Mouse (Mus musculus) bone marrow, adult 2 months (tissue): ENCODE measurements at regions not wholly inside any gene's neighbourhood (a gene's known extent, or its start where the extent isn't known, plus 50 kb on each side); places are given as distances from the start of the nearest gene placed in this dataset.

Experiments used
- H3K27ac ChIP-seq: fragments of 200-500 bp; 2 replicates; pipeline ENCODE4 v1.5.1; 2012; ENCODE audit warnings: low read depth, mild to moderate bottlenecking, control low read depth, inconsistent platforms, low read length; ENCODE audit not compliant: control insufficient read depth, poor library complexity, insufficient read depth
- H3K4me1 ChIP-seq: fragments of 200-500 bp; 2 replicates; pipeline ENCODE4 v1.6.1; 2011; ENCODE audit warnings: low read length; ENCODE audit not compliant: control insufficient read depth, insufficient read depth
- H3K4me3 ChIP-seq: fragments of 200-500 bp; replicated peaks from 2 replicates; pipeline ENCODE3; 2011; ENCODE audit warnings: mild to moderate bottlenecking, low read depth, low read length, control low read depth; ENCODE audit not compliant: control insufficient read depth
- CTCF ChIP-seq: fragments of 200-500 bp; IDR thresholded peaks from 2 replicates; pipeline ENCODE4 v1.5.1; 2011; ENCODE audit warnings: low read length, control low read depth; ENCODE audit not compliant: control insufficient read depth, insufficient read depth
- POLR2A ChIP-seq: fragments of 200-500 bp; IDR thresholded peaks from 2 replicates; pipeline ENCODE4 v1.6.1; 2011; ENCODE audit warnings: low read depth, mild to moderate bottlenecking, control low read depth, low read length, borderline replicate concordance; ENCODE audit not compliant: control insufficient read depth
- WGBS: fragments of 180-500 bp; shearing (Covaris S2); methylation state at CpG from one replicate; pipeline ENCODE4 v1.1.7; 2018; 5-methylcytosine and 5-hydroxymethylcytosine counted together

DNA sequence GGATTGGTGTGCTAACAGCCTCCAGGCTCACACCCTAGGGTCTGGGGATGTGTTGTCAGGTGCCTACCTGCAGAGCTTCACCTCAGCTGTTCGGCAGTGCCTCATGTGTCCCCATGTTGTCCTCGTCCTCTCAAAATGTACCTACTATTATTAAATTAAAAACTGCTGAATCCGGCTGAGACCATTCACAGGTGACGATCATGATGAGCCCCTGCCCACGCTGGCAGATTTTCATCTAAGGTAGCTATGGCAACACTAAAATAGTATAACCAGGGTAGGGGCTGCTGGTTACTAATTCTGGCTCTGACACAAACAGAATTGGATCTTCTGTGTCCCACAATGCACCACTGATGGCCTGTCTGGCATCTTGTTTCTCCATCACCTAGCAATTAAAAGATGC lies 196.8 kb downstream of the Pdcd6ip start:
- TF ChIP-seq CTCF (no peak), POLR2A (no peak)
- H3K4me1 ChIP-seq: no peaks in the 10 kb centered on the region
- no peak overlapping the region for H3K27ac ChIP-seq
- WGBS: 69% methylated on average over 5 of the region's 5 CpGs
- H3K4me3 ChIP-seq: no peak overlapping the region

DNA sequence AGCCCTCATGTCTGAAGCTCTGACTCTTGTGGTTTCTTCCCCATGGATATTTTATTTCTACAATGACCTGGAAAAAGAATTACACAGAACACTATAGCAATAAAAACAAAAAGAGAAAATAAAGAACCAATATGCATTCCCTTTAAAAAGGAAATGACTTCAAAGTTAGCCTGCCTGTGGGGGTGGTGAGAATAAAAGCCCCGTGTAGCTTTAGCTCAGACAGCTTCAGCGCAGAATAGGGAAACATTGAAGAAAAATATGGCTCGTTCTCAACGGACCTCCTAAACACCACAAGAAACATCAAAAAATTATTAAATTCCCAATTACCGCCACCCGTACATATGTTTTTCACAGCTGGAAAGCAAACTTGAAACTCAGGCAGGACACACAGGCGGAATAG lies 198.7 kb downstream of the Pdcd6ip start:
- Histone ChIP-seq H3K4me3 (no peak overlapping the region), H3K27ac (no peak overlapping the region), H3K4me1 (no peaks in the 10 kb centered on the region)
- 80% methylated on average over 7 of the region's 7 CpGs for WGBS
- TF ChIP-seq CTCF: no peak
- TF ChIP-seq POLR2A: no peak

DNA sequence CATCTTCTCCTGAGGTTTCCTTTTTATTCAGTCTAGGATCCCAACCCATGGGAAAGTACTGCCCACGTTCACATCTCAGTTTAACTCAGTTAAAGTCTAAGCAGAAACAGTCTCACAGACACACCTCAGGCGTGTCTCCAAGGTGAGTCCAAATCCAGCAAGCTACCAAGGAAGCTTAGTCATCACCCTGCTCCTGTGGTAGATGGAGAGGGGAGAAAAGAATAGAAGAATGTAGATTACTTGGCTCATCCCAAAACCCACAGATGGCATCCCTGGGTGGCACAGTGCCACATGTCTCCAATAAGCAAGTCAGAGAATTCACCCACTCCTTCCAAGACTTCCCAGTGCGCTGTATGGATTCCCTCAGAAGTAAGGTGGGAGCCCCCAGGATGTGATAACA lies 199.2 kb downstream of the Pdcd6ip start:
- Histone ChIP-seq H3K4me3 (no peak overlapping the region), H3K27ac (no peak overlapping the region), H3K4me1 (no peaks in the 10 kb centered on the region)
- 77% methylated on average over 3 of the region's 3 CpGs for WGBS
- no peak for TF ChIP-seq POLR2A
- TF ChIP-seq CTCF: no peak

DNA sequence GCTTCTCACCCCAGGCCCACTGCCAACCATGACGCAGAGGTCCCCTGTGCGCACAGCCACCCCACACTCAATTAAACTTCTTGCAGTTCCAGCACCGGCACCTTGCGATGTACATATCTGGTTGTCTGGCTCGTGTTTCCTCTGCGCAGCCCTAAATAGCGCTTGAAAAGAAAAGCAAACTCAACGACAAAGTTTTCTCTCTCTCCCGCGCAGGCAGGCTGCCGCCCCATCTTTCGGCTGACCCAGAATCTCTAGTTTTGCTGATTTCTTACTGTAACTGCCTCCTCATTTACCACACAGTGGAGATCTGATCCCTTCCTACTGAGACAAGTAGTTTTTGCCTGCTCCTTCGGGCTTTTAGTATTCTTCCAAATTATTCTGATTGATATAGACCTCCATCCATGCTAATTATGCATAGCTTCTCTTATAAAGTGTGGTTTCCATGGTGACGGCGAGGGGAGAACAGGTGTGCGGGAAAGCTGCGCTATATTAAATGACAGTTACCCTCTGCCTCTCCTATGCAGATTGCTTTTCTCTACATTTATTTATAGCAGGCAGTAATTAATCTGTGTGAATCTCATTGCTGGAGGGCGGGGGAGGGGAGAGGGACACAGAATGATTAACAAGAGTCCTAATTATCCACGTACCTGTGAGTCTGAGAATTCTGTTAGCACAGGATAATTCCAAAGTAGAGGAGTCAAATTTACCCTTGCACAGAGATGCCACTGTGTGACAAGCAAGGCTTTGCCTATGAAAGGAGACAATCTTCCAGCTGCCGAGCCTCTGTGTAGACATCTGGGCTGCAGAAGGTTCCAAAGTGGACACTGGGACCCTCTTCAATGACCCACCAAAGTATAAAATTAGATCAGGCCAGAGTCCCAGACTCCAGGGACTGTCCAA lies 200.2 kb downstream of the Pdcd6ip start:
- Histone ChIP-seq H3K4me3 (no peak overlapping the region), H3K4me1 (no peaks in the 10 kb centered on the region), H3K27ac (no peak overlapping the region)
- TF ChIP-seq CTCF (no peak), POLR2A (no peak)
- 84% methylated on average over 20 of the region's 20 CpGs for WGBS

DNA sequence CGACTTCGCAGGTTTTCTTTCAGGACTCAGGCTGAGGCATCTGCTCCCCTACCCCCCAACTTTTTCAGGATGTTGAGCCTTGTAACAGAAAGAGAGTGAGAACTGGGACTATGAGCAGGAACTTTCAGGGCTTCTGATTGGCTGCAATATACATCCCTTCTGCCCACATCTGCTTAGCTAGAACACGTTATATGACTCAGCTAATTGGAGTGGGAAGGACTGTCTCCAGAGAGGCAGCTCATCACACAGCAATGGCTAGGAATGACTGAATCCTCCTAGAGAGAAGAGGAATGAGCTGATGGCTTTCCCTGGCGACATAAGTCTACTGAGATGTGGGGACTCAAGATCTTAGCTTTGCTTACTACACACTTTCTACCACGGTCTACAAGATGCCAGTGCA lies 208.8 kb downstream of the Pdcd6ip start:
- TF ChIP-seq POLR2A: no peak
- TF ChIP-seq CTCF: no peak
- no peak overlapping the region for H3K27ac ChIP-seq
- no peak overlapping the region for H3K4me3 ChIP-seq
- 61% methylated on average over 5 of the region's 5 CpGs for WGBS
- H3K4me1 ChIP-seq: no peaks in the 10 kb centered on the region

DNA sequence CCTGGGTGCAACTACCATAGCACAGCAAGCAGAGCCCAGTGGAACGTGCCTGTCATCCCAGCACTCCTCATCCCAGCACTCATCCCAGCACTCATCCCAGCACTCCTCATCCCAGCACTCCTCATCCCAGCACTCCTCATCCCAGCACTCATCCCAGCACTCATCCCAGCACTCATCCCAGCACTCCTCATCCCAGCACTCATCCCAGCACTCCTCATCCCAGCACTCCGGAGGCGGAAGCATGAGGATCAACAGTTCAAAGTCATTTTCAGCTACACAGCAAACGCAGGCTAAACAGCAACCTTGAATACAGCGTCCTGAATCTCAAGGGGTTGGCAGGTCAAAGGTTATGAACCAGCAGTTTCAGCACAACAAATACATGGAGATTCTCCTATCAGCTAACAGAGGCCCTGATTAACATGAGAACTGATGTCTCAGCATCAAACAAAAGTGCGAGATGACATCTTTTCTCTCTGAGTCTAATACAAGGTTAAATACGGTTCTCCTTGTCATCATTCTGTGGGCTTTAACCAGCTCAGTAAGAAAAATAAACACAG lies 211.8 kb downstream of the Pdcd6ip start:
- WGBS: 65% methylated on average over 7 of the region's 7 CpGs

GRCm38 (mm10) chr9:113488651-113489050 lies 219.4 kb downstream of the Pdcd6ip start:
- WGBS: 64% methylated on average over 6 of the region's 6 CpGs
- TF ChIP-seq POLR2A: no peak
- TF ChIP-seq CTCF: no peak
- Histone ChIP-seq H3K4me3 (no peak overlapping the region), H3K27ac (no peak overlapping the region), H3K4me1 (no peaks in the 10 kb centered on the region)

More for the DNA sequence above, 211.8 kb downstream of the Pdcd6ip start:
- H3K27ac ChIP-seq: no peak overlapping the region
- TF ChIP-seq POLR2A (no peak), CTCF (no peak)
- H3K4me3 ChIP-seq: no peak overlapping the region
- no peaks in the 10 kb centered on the region for H3K4me1 ChIP-seq

- TF ChIP-seq CTCF: no peak
- no peak for TF ChIP-seq POLR2A
- Histone ChIP-seq H3K4me1 (no peaks in the 10 kb centered on the region), H3K27ac (no peak overlapping the region), H3K4me3 (no peak overlapping the region)
- WGBS: 78% methylated on average over 6 of the region's 6 CpGs
Measured at GRCm38 (mm10) chr9:113486494-113487081, 221.5 kb downstream of the Pdcd6ip start.
